Mouse (Mus musculus): ENCODE data around the gene Nlrc5. TPM values are rescaled to one million over a fixed set of nuclear protein-coding genes. Genes with fewer than 3 reads are reported as not detected.

Gene Nlrc5
- polyA plus RNA-seq, 1 experiment: 0.82 TPM

DNA sequence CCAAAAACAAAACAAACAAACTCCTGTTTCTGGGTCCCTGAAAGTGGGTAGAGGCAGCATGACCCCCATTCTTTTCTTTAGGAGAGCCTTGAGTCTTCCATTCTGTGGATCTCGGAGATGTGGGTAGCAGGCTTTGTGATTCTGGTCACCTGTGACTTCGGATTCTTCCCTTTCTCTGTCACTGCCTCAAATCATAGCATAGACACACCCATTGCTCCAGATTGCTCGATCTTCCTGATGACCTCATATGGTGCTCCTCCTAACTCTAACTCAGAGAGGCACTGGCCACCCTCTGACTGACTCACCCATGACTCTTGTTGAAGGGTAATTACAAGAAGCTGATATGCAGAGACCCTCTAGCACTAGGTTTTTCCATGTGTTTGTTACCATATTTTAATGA is 2.7 kb downstream of the Nlrc5 start:
- Histone ChIP-seq H3K4me3 (ENCODE audit: low read depth, low read length) (no peak overlapping the region), H3K4me1 (ENCODE audit: control insufficient read depth, insufficient read depth, low read length) (no peaks in the 10 kb centered on the region), H3K9me3 (replicated peaks; ENCODE audit: control insufficient read depth, insufficient read depth, low read length, poor library complexity, severe bottlenecking) (no peaks in the 10 kb centered on the region), H3K27me3 (ENCODE audit: control insufficient read depth, insufficient read depth, low read length, poor library complexity, severe bottlenecking) (no peaks in the 10 kb centered on the region), H3K36me3 (ENCODE audit: control insufficient read depth, insufficient read depth, low read length, poor library complexity, severe bottlenecking) (no peaks in the 10 kb centered on the region), H3K9ac (ENCODE audit: low read depth, poor library complexity, severe bottlenecking) (no peak overlapping the region), H3K27ac (ENCODE audit: insufficient read depth, low read length) (no peak overlapping the region)
- no peak for TF ChIP-seq POLR2A (IDR thresholded peaks at IDR 0.05; ENCODE audit: insufficient read depth, low read length)
- TF ChIP-seq EP300 (IDR thresholded peaks at IDR 0.05; ENCODE audit: insufficient read depth, low read depth, low read length): no peak
- TF ChIP-seq CTCF (IDR thresholded peaks at IDR 0.05; ENCODE audit: low read depth, low read length): no peak

DNA sequence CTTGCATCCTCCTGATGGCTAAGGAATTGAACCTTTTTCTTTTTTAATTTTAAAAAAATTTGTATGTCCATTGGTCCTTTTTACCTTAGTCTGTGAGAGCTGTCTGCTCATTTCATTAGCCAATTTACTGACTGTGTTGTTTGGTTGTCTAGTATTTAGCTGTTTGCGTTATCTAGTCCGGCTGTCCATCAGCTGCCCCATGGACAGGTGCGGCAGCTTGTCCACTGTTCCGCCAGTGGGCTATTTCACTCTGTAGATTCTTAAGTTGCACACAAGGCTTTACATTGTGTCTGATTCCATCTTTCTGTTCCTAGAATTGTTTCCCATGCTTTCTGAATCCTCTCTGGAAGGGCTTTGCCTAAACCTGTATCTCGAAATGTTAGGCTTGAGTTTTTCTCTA is 4.5 kb downstream of the Nlrc5 start:
- Histone ChIP-seq H3K36me3 (ENCODE audit: control insufficient read depth, insufficient read depth, low read length, poor library complexity, severe bottlenecking) (no peaks in the 10 kb centered on the region), H3K9ac (ENCODE audit: low read depth, poor library complexity, severe bottlenecking) (no peak overlapping the region), H3K27me3 (ENCODE audit: control insufficient read depth, insufficient read depth, low read length, poor library complexity, severe bottlenecking) (no peaks in the 10 kb centered on the region), H3K27ac (ENCODE audit: insufficient read depth, low read length) (no peak overlapping the region), H3K4me3 (ENCODE audit: low read depth, low read length) (no peak overlapping the region), H3K9me3 (replicated peaks; ENCODE audit: control insufficient read depth, insufficient read depth, low read length, poor library complexity, severe bottlenecking) (no peaks in the 10 kb centered on the region), H3K4me1 (ENCODE audit: control insufficient read depth, insufficient read depth, low read length) (no peaks in the 10 kb centered on the region)
- TF ChIP-seq CTCF (IDR thresholded peaks at IDR 0.05; ENCODE audit: low read depth, low read length): no peak
- no peak for TF ChIP-seq EP300 (IDR thresholded peaks at IDR 0.05; ENCODE audit: insufficient read depth, low read depth, low read length)
- TF ChIP-seq POLR2A (IDR thresholded peaks at IDR 0.05; ENCODE audit: insufficient read depth, low read length): no peak

DNA sequence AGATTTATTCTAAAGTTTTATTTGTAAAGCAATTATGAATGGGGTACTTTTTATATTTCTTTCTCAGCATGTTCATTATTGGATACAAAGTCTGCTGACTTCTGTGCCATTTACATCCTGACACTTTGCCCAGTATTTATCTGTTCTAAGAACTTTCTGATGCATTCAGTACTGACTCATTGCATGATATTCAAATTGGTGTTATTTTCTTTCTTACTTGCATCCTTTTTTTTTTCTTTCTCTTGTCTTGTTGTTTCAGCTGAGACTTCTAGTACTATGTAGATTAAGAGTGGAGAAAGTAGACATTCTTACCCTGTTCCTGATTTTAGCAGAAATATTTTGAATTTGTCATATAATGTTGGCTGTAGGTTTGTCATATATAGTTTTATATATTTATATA is 5.5 kb downstream of the Nlrc5 start:
- Histone ChIP-seq H3K36me3 (ENCODE audit: control insufficient read depth, insufficient read depth, low read length, poor library complexity, severe bottlenecking) (no peaks in the 10 kb centered on the region), H3K27ac (ENCODE audit: insufficient read depth, low read length) (no peak overlapping the region), H3K27me3 (ENCODE audit: control insufficient read depth, insufficient read depth, low read length, poor library complexity, severe bottlenecking) (0 out of 2 replicates have a peak, but pooled peaks cover 1% of the 10 kb centered on the region), H3K4me1 (ENCODE audit: control insufficient read depth, insufficient read depth, low read length) (no peaks in the 10 kb centered on the region), H3K9ac (ENCODE audit: low read depth, poor library complexity, severe bottlenecking) (no peak overlapping the region), H3K4me3 (ENCODE audit: low read depth, low read length) (no peak overlapping the region), H3K9me3 (replicated peaks; ENCODE audit: control insufficient read depth, insufficient read depth, low read length, poor library complexity, severe bottlenecking) (no peaks in the 10 kb centered on the region)
- TF ChIP-seq EP300 (IDR thresholded peaks at IDR 0.05; ENCODE audit: insufficient read depth, low read depth, low read length): no peak
- no peak for TF ChIP-seq CTCF (IDR thresholded peaks at IDR 0.05; ENCODE audit: low read depth, low read length)
- TF ChIP-seq POLR2A (IDR thresholded peaks at IDR 0.05; ENCODE audit: insufficient read depth, low read length): no peak

DNA sequence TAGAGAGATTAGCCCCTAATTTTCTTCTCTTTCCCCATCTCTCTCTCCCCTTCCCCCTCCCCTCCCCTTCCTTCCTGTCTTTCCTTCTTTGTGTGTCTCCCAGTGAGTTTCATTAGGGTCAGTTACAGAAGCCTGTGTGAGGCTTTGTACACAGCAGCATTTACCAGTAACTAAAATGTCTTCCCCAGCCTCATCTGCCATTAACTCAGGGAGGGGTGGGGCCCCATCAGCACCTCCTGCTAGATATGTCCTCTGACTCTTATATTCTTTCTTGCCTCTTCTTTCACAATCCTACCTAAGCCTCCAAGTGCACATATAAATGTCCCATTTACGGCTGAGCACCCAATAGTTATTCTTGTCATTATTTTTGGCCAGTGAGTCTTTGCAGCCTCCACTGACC is 6.2 kb downstream of the Nlrc5 start:
- H3K4me3 ChIP-seq (ENCODE audit: low read depth, low read length): no peak overlapping the region
- no peak overlapping the region for H3K27ac ChIP-seq (ENCODE audit: insufficient read depth, low read length)
- no peaks in the 10 kb centered on the region for H3K9me3 ChIP-seq (replicated peaks; ENCODE audit: control insufficient read depth, insufficient read depth, low read length, poor library complexity, severe bottlenecking)
- TF ChIP-seq EP300 (IDR thresholded peaks at IDR 0.05; ENCODE audit: insufficient read depth, low read depth, low read length) (no peak), CTCF (IDR thresholded peaks at IDR 0.05; ENCODE audit: low read depth, low read length) (no peak), POLR2A (IDR thresholded peaks at IDR 0.05; ENCODE audit: insufficient read depth, low read length) (no peak)
- no peak overlapping the region for H3K9ac ChIP-seq (ENCODE audit: low read depth, poor library complexity, severe bottlenecking)
- no peaks in the 10 kb centered on the region for H3K36me3 ChIP-seq (ENCODE audit: control insufficient read depth, insufficient read depth, low read length, poor library complexity, severe bottlenecking)
- 0 out of 2 replicates have a peak, but pooled peaks cover 1% of the 10 kb centered on the region for H3K27me3 ChIP-seq (ENCODE audit: control insufficient read depth, insufficient read depth, low read length, poor library complexity, severe bottlenecking)
- no peaks in the 10 kb centered on the region for H3K4me1 ChIP-seq (ENCODE audit: control insufficient read depth, insufficient read depth, low read length)

DNA sequence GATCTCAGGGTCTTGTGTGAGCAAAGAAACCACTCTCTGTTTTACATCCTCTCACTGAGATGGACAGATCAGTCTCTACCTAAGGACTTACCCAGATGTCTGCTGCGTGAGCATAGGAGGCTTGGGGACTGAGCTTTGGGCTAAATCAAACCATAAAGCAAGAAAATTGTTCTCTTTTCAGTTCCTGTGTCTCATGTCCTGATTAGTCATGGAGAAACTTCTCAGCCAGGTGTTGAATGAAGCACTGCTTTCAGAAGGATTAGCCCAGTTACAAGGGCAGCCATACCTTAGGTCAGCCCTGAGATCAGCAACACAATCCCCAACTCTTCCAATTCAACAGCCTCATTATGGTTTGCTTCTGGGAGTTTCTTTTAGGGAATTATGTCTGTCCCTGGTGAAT is 7.5 kb downstream of the Nlrc5 start:
- no peaks in the 10 kb centered on the region for H3K9me3 ChIP-seq (replicated peaks; ENCODE audit: control insufficient read depth, insufficient read depth, low read length, poor library complexity, severe bottlenecking)
- H3K36me3 ChIP-seq (ENCODE audit: control insufficient read depth, insufficient read depth, low read length, poor library complexity, severe bottlenecking): no peaks in the 10 kb centered on the region
- H3K27me3 ChIP-seq (ENCODE audit: control insufficient read depth, insufficient read depth, low read length, poor library complexity, severe bottlenecking): 0 out of 2 replicates have a peak, but pooled peaks cover 1% of the 10 kb centered on the region

DNA sequence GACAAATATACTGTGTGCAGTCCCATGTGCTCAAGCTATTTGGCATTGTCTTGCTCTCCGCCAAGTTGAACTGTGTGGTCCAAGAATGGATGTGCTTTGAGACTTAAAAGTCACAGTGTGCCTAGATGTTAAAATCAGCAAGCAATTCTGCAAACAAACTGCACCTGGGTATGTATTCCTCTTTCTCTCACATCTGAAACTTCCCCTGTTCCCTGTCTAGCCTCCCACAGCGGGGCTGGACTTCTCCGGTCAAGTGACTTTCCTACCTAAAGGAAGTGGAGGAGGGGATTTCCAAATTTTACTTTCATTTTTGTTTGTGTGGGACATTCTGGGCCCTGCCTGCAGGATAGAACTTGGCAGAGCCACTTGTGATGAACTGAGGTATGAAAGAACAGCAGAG is 9.0 kb downstream of the Nlrc5 start:
- no peaks in the 10 kb centered on the region for H3K4me1 ChIP-seq (ENCODE audit: control insufficient read depth, insufficient read depth, low read length)
- H3K9ac ChIP-seq (ENCODE audit: low read depth, poor library complexity, severe bottlenecking): no peak overlapping the region
- no peak overlapping the region for H3K27ac ChIP-seq (ENCODE audit: insufficient read depth, low read length)
- H3K4me3 ChIP-seq (ENCODE audit: low read depth, low read length): no peak overlapping the region
- H3K36me3 ChIP-seq (ENCODE audit: control insufficient read depth, insufficient read depth, low read length, poor library complexity, severe bottlenecking): no peaks in the 10 kb centered on the region
- peaks cover 2% of the 10 kb centered on the region for H3K9me3 ChIP-seq (replicated peaks; ENCODE audit: control insufficient read depth, insufficient read depth, low read length, poor library complexity, severe bottlenecking)
- H3K27me3 ChIP-seq (ENCODE audit: control insufficient read depth, insufficient read depth, low read length, poor library complexity, severe bottlenecking): 0 out of 2 replicates have a peak, but pooled peaks cover 1% of the 10 kb centered on the region
- TF ChIP-seq CTCF (IDR thresholded peaks at IDR 0.05; ENCODE audit: low read depth, low read length) (no peak), POLR2A (IDR thresholded peaks at IDR 0.05; ENCODE audit: insufficient read depth, low read length) (no peak), EP300 (IDR thresholded peaks at IDR 0.05; ENCODE audit: insufficient read depth, low read depth, low read length) (no peak)

More for the DNA sequence above, 7.5 kb downstream of the Nlrc5 start:
- Histone ChIP-seq H3K9ac (ENCODE audit: low read depth, poor library complexity, severe bottlenecking) (no peak overlapping the region), H3K4me1 (ENCODE audit: control insufficient read depth, insufficient read depth, low read length) (no peaks in the 10 kb centered on the region), H3K4me3 (ENCODE audit: low read depth, low read length) (no peak overlapping the region), H3K27ac (ENCODE audit: insufficient read depth, low read length) (no peak overlapping the region)
- TF ChIP-seq CTCF (IDR thresholded peaks at IDR 0.05; ENCODE audit: low read depth, low read length): no peak
- no peak for TF ChIP-seq EP300 (IDR thresholded peaks at IDR 0.05; ENCODE audit: insufficient read depth, low read depth, low read length)
